Mouse (Mus musculus): ENCODE data around the gene Tmem123. TPM values are rescaled to one million over a fixed set of nuclear protein-coding genes. Genes with fewer than 3 reads are reported as not detected.

Tmem123 gene
- total RNA-seq, 2 experiments from 2014 or later = 45.9 to 50.4 TPM

- DNase-seq = no peak
- intact Hi-C loops (cut with DNase I) = no loop called here
These were observed 9.1 kb downstream of the Tmem123 start for GRCm38 (mm10) chr9:7772773-7773454.

GRCm38 (mm10) chr9:7773686-7774085 lies 9.8 kb downstream of the Tmem123 start:
- no peak for DNase-seq
- intact Hi-C loops (cut with DNase I) = no loop called here

DNA sequence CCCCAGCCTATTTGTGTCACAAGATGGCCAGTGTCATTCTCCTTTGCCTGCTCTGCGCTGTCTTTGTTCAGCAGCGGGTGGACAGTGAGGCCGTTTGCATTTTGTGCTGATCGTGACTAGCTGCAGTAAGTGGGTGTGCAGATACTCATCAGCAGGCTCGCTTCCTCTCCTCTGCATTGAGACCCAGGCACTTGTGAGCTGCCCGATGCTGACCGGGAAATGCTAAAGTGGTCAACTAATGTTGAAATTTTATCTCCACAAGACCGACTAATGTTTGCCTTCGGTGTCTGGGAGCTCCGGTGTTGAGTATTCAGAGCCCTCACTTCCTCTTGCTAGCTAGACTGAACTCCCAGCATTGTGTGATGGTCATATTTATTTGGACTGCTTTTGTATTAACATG lies 10.7 kb downstream of the Tmem123 start:
- DNase-seq = no peak
- intact Hi-C loops (cut with DNase I) = no loop called here

- no peak for DNase-seq
These were observed 11.2 kb downstream of the Tmem123 start for GRCm38 (mm10) chr9:7775011-7775410.

DNA sequence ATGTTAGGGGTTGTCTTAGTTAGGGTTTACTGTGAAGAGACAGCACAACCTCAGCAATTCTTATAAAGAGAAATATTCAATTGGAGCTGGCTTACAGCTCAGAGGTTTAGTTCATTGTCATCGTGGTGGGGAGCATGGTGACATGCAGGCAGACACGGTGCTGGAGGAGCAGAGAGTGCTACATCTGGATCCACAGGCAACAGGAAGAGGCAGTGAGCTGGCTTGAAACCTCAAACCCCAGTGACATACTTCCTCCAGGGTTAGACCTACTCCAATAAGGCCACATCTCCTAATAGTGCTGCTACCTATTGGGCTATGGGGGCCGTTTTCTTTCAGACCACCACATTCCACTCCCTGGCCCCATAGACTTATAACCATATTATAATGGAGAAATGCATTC lies 12.1 kb downstream of the Tmem123 start:
- no peak for DNase-seq
- intact Hi-C loops (cut with DNase I) = no loop called here

More at GRCm38 (mm10) chr9:7775011-7775410, 11.2 kb downstream of the Tmem123 start:
- intact Hi-C loops (cut with DNase I) = no loop called here

DNA sequence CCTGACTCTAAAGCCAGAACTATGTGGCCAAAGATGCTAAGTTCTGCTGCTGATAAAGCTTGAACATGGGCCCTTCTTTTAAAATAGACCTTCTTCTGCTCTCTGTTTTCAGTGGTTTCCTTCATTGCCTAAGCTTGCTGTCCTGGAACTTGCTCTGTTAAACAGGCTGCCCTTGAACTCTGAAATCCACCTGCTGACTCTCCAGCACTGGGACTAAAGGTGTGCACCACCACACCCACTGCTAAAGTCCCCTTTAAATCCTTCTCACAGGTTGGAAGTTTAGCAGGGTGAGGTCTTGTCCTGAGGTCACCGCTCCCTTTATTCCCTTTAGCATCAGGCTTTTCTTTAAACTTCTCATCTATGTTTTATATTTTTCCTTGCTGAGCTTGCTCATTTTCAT lies 13.1 kb downstream of the Tmem123 start:
- DNase-seq = no peak
- intact Hi-C loops (cut with DNase I) = no loop called here

DNA sequence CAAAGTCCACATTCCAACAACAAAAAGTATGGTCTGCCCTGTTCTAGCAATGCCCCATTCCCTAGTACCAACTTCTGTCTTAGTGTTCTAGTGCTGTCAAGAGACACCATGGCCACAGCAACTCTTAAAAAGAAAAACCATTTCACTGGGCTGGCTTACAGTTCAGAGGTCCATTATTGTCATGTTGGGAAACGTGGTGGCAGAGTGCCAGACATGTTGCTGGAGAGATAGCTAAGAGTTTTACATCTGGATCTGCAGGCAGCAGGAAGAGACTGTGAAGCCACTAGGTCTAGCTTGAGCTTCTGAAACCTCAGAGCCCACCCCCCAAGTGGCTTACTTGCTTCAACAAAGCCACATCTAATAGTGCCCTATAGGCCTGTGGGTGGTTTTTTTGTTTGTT lies 13.8 kb downstream of the Tmem123 start:
- DNase-seq = no peak
- intact Hi-C loops (cut with DNase I) = no loop called here

- intact Hi-C loops (cut with DNase I) = no loop called here
These were observed 14.9 kb downstream of the Tmem123 start for GRCm38 (mm10) chr9:7778771-7779170.

GRCm38 (mm10) chr9:7779786-7780185 lies 15.9 kb downstream of the Tmem123 start:
- DNase-seq = no peak
- intact Hi-C loops (cut with DNase I) = no loop called here

More at GRCm38 (mm10) chr9:7778771-7779170, 14.9 kb downstream of the Tmem123 start:
- DNase-seq = no peak

DNA sequence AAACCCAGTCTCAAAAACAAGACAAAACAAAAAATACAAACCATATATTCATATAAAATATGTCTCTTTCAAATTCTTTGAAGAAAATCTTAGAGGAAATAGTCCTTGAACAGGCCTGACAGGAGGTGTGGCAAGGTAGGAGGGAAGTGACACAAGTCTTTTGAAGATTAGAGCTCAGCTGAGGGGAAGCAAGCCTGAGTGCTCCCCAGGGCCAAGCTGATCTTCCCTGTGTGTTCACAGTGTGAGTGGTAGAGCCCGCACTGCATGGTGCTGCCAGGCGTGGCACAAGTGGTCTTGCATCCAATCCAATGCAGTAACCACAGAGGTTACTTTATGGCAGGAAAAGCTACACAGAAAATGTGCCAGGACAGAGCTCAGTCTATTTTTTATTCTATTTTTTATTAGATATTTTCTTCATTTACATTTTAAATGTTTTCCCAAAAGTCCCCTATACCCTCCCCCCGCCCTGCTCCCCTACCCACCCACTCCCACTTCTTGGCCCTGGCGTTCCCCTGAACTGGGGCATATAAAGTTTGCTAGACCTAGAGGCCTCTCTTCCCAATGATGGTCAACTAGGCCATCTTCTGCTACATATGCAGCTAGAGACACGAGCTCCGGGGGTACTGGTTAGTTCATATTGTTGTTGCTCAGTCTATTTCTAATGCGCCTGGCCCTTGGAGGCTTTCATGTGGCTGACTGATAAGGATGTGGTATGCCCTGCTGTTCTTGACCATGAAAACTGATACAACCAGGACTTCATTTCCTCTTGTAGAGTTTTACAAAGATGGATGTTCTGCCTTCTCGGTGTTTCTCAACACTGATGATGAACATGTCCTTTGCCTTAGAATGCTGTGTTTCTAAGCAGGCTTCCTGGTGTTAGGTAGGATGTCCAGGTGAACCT lies 16.7 kb downstream of the Tmem123 start:
- intact Hi-C loops (cut with DNase I) = no loop called here
- DNase-seq = no peak

DNA sequence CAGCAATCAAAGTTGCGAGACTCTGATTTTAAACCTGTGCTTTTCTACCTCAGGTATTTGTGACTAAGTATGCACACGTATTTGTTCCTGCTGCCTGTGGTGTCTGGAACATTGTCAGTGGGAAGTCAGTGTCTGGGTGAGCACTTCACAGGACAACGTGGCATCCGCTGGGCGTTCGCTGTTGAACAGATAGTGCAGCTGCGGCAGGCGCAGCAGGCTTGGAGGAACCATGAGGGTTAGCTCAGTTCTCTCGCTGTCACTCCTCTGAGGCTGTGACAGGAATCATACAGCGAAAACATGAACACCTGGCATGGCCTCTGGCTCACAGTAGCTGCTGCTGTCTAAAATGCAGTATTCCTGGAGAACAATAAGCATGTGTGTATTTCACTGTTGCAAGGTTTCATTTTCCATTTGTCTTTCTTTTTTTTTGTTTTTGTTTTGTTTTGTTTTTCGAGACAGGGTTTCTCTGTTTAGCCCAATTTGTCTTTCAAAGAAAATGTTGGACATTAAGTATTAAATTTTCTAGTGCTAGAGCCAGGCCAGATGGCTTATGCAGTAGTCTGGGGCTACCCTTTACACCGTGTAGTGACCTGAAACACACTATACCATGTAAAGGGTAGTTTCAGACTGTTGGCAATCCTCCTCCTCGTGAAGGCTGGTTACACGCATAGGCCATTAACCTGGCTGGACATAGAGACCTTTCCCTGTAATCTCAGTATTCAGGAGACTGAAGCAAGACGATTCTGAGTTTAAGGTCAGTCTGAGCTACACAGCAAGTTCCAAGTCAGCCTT lies 20.2 kb downstream of the Tmem123 start:
- intact Hi-C loops (cut with DNase I) = no loop called here
- DNase-seq = no peak

GRCm38 (mm10) chr9:7784615-7785012 lies 20.8 kb downstream of the Tmem123 start:
- intact Hi-C loops (cut with DNase I) = no loop called here

GRCm38 (mm10) chr9:7785396-7785795 lies 21.6 kb downstream of the Tmem123 start:
- DNase-seq = no peak
- intact Hi-C loops (cut with DNase I) = no loop called here

More at GRCm38 (mm10) chr9:7784615-7785012, 20.8 kb downstream of the Tmem123 start:
- DNase-seq = no peak

- intact Hi-C loops (cut with DNase I) = no loop called here
- no peak for DNase-seq
These were observed 22.2 kb downstream of the Tmem123 start for GRCm38 (mm10) chr9:7786086-7786485.

DNA sequence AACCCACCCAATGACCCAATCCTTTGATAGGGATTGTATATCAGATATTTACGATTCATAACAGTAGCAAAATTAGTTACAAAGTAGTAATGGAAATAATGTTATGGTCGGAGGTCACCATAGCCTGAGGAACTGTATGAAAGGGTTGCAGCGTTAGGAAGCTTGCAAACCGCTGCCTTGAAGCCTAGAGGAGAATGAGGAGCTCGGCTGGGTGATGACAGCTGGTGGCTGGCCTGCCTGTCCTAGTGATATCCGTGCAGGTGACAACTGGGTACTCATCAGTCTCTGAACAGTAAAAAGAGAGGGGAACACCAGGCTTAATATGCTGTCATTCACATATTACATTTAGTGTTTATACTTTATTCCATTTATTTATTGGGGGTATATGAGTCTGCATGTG lies 24.6 kb downstream of the Tmem123 start:
- intact Hi-C loops (cut with DNase I) = no loop called here
- DNase-seq = no peak

- DNase-seq = no peak
- intact Hi-C loops (cut with DNase I) = no loop called here
These were observed 26.1 kb downstream of the Tmem123 start for GRCm38 (mm10) chr9:7789764-7790575.

GRCm38 (mm10) chr9:7790580-7791084 lies 26.8 kb downstream of the Tmem123 start:
- intact Hi-C loops (cut with DNase I) = no loop called here
- no peak for DNase-seq

GRCm38 (mm10) chr9:7793561-7793960 lies 29.7 kb downstream of the Tmem123 start:
- no peak for DNase-seq
- intact Hi-C loops (cut with DNase I) = no loop called here

- DNase-seq = no peak
- intact Hi-C loops (cut with DNase I) = no loop called here
These were observed 31.7 kb downstream of the Tmem123 start for GRCm38 (mm10) chr9:7795581-7795980.

All from heart, postnatal 14 days (tissue).